Mouse (Mus musculus) ES-E14 (cell line): ENCODE results near the gene Ttbk1.

ENCODE experiments used
- CHD2 ChIP-seq: IDR thresholded peaks from 2 replicates; pipeline ENCODE4 v1.6.1; 2014; ENCODE audit warnings: mild to moderate bottlenecking, low read depth, low read length, inconsistent platforms
- HCFC1 ChIP-seq: IDR thresholded peaks from 2 replicates; pipeline ENCODE4 v1.6.1; 2012; ENCODE audit warnings: low read length, inconsistent platforms, borderline replicate concordance; ENCODE audit not compliant: insufficient read depth
- MAFK ChIP-seq: IDR thresholded peaks from 2 replicates; pipeline ENCODE4 v1.6.1; 2014; ENCODE audit warnings: mild to moderate bottlenecking, low read depth, low read length, inconsistent platforms; ENCODE audit not compliant: insufficient read depth
- ZC3H11A ChIP-seq: IDR thresholded peaks from 2 replicates; pipeline ENCODE4 v1.6.1; 2012; ENCODE audit warnings: low read depth, mild to moderate bottlenecking, inconsistent platforms, low read length, borderline replicate concordance
- ZNF384 ChIP-seq: IDR thresholded peaks from 2 replicates; pipeline ENCODE4 v1.6.1; 2012; ENCODE audit warnings: low read depth, low read length, inconsistent platforms

- TF ChIP-seq CHD2, result no peak
- no peak for TF ChIP-seq HCFC1
- no peak for TF ChIP-seq MAFK
- no peak for TF ChIP-seq ZC3H11A
- TF ChIP-seq ZNF384, result no peak
Observed at GRCm38 (mm10) chr17:46462226-46462625, 25.2 kb downstream of the Ttbk1 start.
